Mouse (Mus musculus): ENCODE measurements at regions not wholly inside any gene's neighbourhood (a gene's known extent, or its start where the extent isn't known, plus 50 kb on each side); places are given as distances from the start of the nearest gene placed in this dataset.

DNA sequence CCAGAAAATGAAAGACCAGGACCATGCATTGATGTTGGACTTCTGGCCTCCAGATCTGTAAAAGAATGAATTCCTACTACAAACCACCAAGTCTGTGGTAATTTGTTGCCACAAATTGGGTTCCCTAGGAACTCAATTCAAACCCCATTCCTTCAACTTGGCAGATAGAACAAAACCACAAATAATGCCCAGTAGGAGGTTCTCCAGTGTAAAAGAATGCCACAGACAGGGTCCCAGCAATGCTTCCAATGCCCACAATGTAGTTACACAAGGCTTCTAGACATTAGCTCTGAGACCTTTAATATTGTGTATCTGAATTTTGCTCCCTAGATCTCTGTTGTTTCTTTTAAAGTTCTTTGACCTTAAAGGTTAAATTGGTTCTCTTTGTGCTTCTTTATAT, 278.2 kb upstream of the Pitx2 start:
- Histone ChIP-seq H3K4me1 (no peaks in the 10 kb centered on the region), H3K4me3 (no peak overlapping the region), H3K9me3 (no peaks in the 10 kb centered on the region), H3K4me2 (replicated peaks) (no peak overlapping the region), H3K27ac (no peak overlapping the region), H3K27me3 (peaks cover 3% of the 10 kb centered on the region; the same call in 1 of the 2 replicates), H3K9ac (no peak overlapping the region), H3K36me3 (no peaks in the 10 kb centered on the region)
- ATAC-seq (ENCODE audit: low FRiP score, low read depth): no peak

DNA sequence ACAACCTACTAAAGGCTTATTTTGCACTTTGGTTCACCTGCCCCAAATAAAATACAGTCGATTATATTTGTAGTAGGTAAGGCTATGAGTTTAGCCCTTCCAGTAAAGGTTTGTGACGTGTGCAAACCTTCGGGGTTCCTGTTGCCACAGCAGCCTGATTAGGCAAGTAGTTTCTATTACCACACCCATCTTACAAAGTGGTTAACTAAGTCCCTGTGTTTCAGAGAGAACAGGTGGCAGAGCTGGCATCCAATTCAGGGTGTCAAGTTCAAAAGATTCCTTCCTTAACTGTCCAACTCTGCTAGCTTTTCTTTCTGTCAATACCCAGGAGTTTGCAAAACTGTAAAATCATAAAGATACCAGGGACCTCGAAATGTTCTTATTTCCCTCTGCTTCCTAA, 277.5 kb upstream of the Pitx2 start:
- no peaks in the 10 kb centered on the region for H3K36me3 ChIP-seq
- no peak for ATAC-seq (ENCODE audit: low FRiP score, low read depth)
- 62% methylated on average over 4 of the region's 4 CpGs for WGBS

DNA sequence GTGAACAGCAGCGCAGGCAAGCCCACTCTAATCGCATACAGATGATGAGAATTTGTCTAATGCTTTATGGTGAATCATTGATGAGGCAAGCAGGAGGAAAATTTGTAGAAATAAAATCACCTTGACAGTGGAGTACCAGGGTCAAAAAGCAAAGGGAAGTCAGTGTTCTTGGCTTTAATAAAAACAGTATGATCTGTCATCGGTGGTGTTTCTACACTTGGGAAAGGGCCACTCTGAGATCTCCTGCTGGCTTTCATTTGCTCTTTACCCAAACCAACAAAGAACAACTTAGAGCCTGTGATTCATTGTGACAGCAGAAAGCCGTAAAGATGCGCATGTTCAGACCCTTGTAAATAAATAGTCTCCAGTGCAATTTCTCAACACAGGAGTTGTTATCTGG, 261.1 kb upstream of the Pitx2 start:
- Histone ChIP-seq H3K4me3 (no peak overlapping the region), H3K9ac (no peak overlapping the region), H3K27ac (no peak overlapping the region), H3K4me1 (no peaks in the 10 kb centered on the region), H3K4me2 (replicated peaks) (no peak overlapping the region), H3K9me3 (no peaks in the 10 kb centered on the region), H3K27me3 (no peaks in the 10 kb centered on the region), H3K36me3 (no peaks in the 10 kb centered on the region)
- WGBS: 22% methylated on average over 5 of the region's 5 CpGs
- ATAC-seq (ENCODE audit: low FRiP score, low read depth): no peak

More for the DNA sequence above, 277.5 kb upstream of the Pitx2 start:
- Histone ChIP-seq H3K4me3 (no peak overlapping the region), H3K9ac (no peak overlapping the region), H3K9me3 (no peaks in the 10 kb centered on the region), H3K27me3 (peaks cover 3% of the 10 kb centered on the region; the same call in 1 of the 2 replicates), H3K4me1 (no peaks in the 10 kb centered on the region), H3K4me2 (replicated peaks) (no peak overlapping the region), H3K27ac (no peak overlapping the region)

DNA sequence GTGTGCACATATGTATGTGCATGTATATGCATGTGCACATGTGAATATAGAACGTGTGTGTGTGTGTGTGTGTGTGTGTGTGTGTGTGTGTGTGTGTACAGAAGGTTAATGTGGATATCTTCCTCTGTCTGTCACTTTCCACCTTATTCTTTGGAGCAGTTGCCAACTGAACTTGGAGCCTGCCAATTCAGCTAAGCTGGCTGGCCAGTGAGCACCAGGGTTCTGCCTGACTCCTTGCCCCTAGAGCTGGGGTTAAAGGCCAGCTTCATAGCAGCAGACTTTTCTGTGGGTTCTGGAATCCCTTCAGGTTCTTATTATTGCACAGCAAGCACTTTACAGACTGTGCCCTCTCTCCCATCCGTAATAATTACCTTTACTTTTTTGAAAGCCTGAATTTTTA, 258.5 kb upstream of the Pitx2 start:
- WGBS: 66% methylated on average over 2 of the region's 2 CpGs
- Histone ChIP-seq H3K27ac (no peak overlapping the region), H3K9ac (no peak overlapping the region), H3K4me1 (0 out of 2 replicates have a peak, but pooled peaks cover 5% of the 10 kb centered on the region), H3K4me2 (replicated peaks) (no peak overlapping the region), H3K9me3 (no peaks in the 10 kb centered on the region), H3K27me3 (no peaks in the 10 kb centered on the region), H3K36me3 (no peaks in the 10 kb centered on the region), H3K4me3 (no peak overlapping the region)
- ATAC-seq (ENCODE audit: low FRiP score, low read depth): no peak

DNA sequence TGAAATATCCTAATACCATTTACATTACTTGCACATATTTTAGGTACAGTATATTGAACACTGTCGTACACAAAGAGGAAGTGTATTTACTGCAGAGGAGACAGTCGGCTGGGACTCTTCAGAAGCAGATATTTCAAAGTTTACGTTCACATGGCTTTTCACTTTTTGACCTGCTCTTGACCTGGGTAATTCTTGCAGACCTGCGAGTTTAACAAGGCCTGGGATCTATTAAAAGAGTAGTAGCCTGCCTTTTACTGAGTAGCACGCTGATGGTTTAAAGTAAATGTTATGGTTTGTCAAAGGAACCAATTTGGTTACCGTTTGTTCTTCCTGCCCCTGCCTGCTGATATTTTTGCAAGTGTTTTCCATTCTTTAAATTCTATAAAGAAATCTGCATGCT, 255.0 kb upstream of the Pitx2 start:
- Histone ChIP-seq H3K27me3 (no peaks in the 10 kb centered on the region), H3K36me3 (no peaks in the 10 kb centered on the region), H3K9ac (no peak overlapping the region), H3K4me2 (replicated peaks) (no peak overlapping the region), H3K9me3 (no peaks in the 10 kb centered on the region), H3K27ac (no peak overlapping the region), H3K4me1 (0 out of 2 replicates have a peak, but pooled peaks cover 5% of the 10 kb centered on the region), H3K4me3 (no peak overlapping the region)
- ATAC-seq (ENCODE audit: low FRiP score, low read depth): no peak
- WGBS: 9% methylated on average over 6 of the region's 6 CpGs

DNA sequence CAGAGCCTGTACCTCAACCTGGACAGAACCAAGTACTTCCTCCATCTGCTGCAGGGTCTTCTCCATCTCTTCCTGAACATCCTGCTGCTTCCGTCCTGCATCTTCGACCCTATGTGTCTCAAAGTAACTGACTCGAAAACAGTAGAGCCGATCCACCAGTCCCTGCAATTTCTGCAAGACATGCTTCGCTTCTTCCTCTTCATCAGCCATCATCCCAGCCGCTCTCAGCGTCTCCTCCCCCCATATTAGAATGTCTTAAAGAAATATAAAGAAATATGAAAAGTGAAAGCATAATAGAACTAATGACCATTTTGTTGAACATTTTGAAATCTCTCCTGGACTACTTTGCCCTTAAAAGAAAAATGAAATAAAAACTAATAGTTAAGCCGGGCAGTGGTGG, 244.8 kb upstream of the Pitx2 start:
- no peak overlapping the region for H3K9ac ChIP-seq
- H3K4me1 ChIP-seq: no peaks in the 10 kb centered on the region
- 92% methylated on average over 8 of the region's 8 CpGs for WGBS
- H3K9me3 ChIP-seq: no peaks in the 10 kb centered on the region
- no peaks in the 10 kb centered on the region for H3K27me3 ChIP-seq
- H3K27ac ChIP-seq: no peak overlapping the region
- no peaks in the 10 kb centered on the region for H3K36me3 ChIP-seq
- H3K4me3 ChIP-seq: no peak overlapping the region
- H3K4me2 ChIP-seq (replicated peaks): no peak overlapping the region
- ATAC-seq (ENCODE audit: low FRiP score, low read depth): no peak

DNA sequence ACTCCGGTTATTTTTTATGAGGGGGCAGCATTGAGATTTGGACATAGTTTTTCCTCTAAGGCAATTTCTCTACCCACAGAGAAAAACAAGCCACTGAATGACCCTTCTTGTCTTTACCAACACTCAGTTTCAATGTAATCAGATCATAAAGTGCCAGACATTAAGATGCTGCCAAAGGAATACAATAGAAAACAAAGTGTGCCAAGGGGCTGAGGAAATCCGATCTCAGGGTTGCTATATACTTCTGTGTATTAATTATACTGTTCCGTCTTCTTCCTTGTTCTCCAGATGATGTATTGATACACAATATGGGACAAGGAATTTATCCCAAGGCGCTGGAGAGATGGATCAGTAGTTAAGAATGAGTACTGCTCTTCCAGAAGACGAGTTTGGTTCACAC, 222.9 kb upstream of the Pitx2 start:
- H3K9me3 ChIP-seq: no peaks in the 10 kb centered on the region
- ATAC-seq (ENCODE audit: low FRiP score, low read depth): no peak
- H3K4me1 ChIP-seq: no peaks in the 10 kb centered on the region
- no peak overlapping the region for H3K4me3 ChIP-seq
- H3K4me2 ChIP-seq (replicated peaks): no peak overlapping the region
- 78% methylated on average over 5 of the region's 5 CpGs for WGBS
- no peaks in the 10 kb centered on the region for H3K27me3 ChIP-seq
- no peak overlapping the region for H3K27ac ChIP-seq
- no peak overlapping the region for H3K9ac ChIP-seq
- H3K36me3 ChIP-seq: no peaks in the 10 kb centered on the region

DNA sequence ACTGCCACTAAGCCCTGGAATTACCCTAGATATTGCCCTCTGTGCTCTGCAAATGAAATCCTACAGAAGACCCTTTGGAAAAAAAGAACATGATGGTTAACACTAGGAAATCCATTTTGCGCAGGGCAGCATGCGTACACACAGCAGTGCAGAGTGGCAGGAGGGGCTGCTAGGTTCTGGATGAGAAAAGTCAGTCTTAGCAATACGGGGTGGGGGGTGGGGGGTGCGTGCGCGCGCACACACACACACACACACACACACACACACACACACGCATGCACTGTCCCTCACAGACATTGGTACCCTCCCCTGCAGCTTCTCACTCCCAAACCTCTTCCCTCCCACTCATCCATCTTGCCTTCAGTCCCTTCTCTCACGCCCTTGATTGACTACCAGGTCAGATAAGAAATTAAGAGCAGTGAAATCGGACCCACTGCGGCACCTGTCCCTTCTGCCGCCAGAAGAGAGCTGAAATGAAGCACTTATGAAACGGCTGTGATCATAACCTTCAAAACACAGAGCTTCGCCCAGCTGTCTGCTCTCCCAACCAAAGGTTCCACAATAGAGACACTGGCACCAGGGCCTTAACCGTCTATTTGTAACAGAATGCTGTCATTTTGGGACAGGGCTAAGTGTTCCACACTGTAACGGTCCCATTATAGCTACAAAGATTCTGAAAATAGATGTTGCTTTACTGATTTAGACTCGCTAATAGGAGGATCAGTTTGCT, 209.3 kb upstream of the Pitx2 start:
- H3K4me2 ChIP-seq (replicated peaks): no peak overlapping the region
- WGBS: 84% methylated on average over 17 of the region's 17 CpGs
- H3K4me1 ChIP-seq: 0 out of 2 replicates have a peak, but pooled peaks cover 2% of the 10 kb centered on the region
- no peaks in the 10 kb centered on the region for H3K36me3 ChIP-seq
- no peak overlapping the region for H3K9ac ChIP-seq
- H3K4me3 ChIP-seq: no peak overlapping the region
- no peak overlapping the region for H3K27ac ChIP-seq
- ATAC-seq (ENCODE audit: low FRiP score, low read depth): peak; percentile 64
- H3K9me3 ChIP-seq: no peaks in the 10 kb centered on the region
- H3K27me3 ChIP-seq: no peaks in the 10 kb centered on the region

DNA sequence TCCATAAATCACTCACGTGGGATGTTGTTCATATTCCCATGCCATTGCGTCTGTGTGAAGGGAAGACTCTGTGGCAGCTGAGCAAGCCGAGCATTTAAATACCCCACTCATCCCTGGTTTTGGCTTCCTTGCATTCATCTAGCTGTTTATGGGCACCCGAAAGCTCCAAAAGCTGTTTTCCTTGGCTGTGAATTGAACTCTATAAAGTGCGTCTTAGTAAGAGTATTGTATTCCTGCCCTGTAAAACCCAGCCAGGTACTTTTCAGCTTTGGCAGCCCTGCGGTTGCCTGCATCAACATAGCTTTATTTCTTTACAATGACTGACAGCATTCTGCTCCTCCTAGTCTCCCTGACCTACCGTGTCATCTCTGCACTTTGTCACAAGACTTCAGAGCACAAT, 196.8 kb upstream of the Pitx2 start:
- ATAC-seq (ENCODE audit: low FRiP score, low read depth): peak; percentile 28; the same call in 1 of the 2 replicates
- Histone ChIP-seq H3K9ac (no peak overlapping the region), H3K4me2 (replicated peaks) (no peak overlapping the region), H3K4me1 (peaks cover 8% of the 10 kb centered on the region), H3K4me3 (no peak overlapping the region), H3K9me3 (no peaks in the 10 kb centered on the region), H3K27ac (no peak overlapping the region), H3K36me3 (no peaks in the 10 kb centered on the region), H3K27me3 (0 out of 2 replicates have a peak, but pooled peaks cover 3% of the 10 kb centered on the region)
- WGBS: 32% methylated on average over 7 of the region's 7 CpGs

DNA sequence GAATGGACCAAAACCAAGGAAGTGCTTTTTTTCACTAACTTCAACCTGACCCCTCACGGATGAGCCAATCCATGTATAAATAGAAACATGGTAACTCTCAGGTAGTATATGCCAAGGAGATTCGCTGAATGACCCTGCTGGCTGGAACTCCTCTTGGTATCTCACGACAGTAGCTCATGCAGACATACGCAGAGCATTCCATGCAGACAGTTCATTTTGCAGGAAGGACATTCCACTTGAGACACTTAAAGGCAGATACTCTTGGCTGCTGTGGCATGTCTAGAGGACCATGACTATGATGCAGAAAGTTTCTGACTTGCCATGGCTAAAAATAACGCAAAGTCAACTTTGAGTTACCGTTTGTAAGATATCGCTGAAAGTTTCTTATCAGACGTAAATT, 195.6 kb upstream of the Pitx2 start:
- peaks cover 8% of the 10 kb centered on the region for H3K4me1 ChIP-seq
- ATAC-seq (ENCODE audit: low FRiP score, low read depth): no peak
- H3K9ac ChIP-seq: no peak overlapping the region
- H3K4me3 ChIP-seq: no peak overlapping the region
- 0 out of 2 replicates have a peak, but pooled peaks cover 3% of the 10 kb centered on the region for H3K27me3 ChIP-seq
- WGBS: 93% methylated on average over 8 of the region's 8 CpGs
- H3K27ac ChIP-seq: no peak overlapping the region
- no peaks in the 10 kb centered on the region for H3K9me3 ChIP-seq
- H3K4me2 ChIP-seq (replicated peaks): no peak overlapping the region
- no peaks in the 10 kb centered on the region for H3K36me3 ChIP-seq

DNA sequence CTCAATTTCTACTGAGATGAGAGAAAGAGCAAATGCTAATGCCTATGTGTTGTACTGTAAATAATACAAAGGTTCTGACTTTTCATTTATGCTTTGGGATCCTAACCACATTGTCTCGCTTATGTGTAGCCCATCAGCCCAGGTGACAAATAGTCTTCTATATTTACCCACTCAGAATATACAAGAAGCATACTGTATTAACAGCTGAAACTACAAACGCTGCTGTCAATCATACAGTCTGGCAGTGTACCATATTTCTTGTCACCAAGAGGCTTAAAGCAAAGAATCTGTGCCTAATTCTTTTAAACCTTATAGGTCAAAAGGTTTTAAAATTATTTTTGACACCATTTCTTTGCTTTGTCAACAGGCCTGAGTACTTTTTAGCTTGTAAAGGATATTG, 160.8 kb upstream of the Pitx2 start:
- Histone ChIP-seq H3K27me3 (no peaks in the 10 kb centered on the region), H3K4me2 (replicated peaks) (no peak overlapping the region), H3K27ac (no peak overlapping the region), H3K4me1 (no peaks in the 10 kb centered on the region), H3K9me3 (0 out of 2 replicates have a peak, but pooled peaks cover 4% of the 10 kb centered on the region), H3K4me3 (no peak overlapping the region), H3K36me3 (no peaks in the 10 kb centered on the region), H3K9ac (no peak overlapping the region)
- WGBS: 86% methylated on average over 2 of the region's 2 CpGs
- ATAC-seq (ENCODE audit: low FRiP score, low read depth): no peak

DNA sequence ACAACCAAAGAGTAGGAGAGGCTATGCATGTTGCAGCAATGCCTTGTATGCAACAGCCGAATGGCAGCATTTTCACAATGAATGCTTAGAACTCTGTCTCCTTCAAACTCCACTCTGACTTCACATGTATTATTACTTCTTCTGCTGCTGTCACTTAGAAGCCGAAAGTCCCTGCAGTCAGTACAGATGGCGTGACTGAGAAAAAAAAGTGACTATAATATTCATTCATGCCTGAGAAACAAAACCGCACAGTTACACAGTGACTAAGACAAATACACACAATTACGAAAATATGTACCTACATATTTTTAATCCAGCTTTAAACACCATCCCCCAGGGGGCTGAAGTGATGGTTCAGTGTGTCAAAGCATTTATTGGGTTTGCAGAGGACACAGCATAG, 154.8 kb upstream of the Pitx2 start:
- H3K9ac ChIP-seq: no peak overlapping the region
- no peak for ATAC-seq (ENCODE audit: low FRiP score, low read depth)
- H3K27me3 ChIP-seq: no peaks in the 10 kb centered on the region
- no peak overlapping the region for H3K27ac ChIP-seq
- no peak overlapping the region for H3K4me3 ChIP-seq
- no peaks in the 10 kb centered on the region for H3K4me1 ChIP-seq
- H3K4me2 ChIP-seq (replicated peaks): no peak overlapping the region
- 89% methylated on average over 5 of the region's 5 CpGs for WGBS
- no peaks in the 10 kb centered on the region for H3K36me3 ChIP-seq
- H3K9me3 ChIP-seq: 0 out of 2 replicates have a peak, but pooled peaks cover 4% of the 10 kb centered on the region
